Mouse (Mus musculus): ENCODE measurements at regions not wholly inside any gene's neighbourhood (a gene's known extent, or its start where the extent isn't known, plus 50 kb on each side); places are given as distances from the start of the nearest gene placed in this dataset.

DNA sequence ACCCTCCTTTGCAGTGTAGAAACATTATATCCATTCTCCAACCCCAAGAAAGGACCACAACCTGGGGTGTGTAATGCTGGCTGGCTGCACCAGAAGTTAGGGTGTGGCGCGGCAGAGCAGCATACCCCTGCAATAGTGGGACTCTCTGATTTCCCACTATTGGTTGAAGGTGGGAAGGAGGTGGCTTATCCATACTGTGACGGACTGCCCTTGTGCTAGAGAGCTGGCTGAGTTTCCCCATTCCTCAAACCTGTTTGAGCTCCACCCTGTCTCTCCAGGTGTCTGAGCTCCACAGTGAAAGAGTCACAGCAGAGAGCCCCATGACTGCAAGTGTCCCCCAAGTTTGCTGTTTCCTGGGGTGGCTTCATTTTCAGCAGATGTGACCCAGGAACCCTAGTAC, 79.6 kb downstream of the Sik1 start:
- TF ChIP-seq CTCF (IDR thresholded peaks at IDR 0.05; ENCODE audit: low read depth): no peak
- no peak for TF ChIP-seq EP300 (IDR thresholded peaks at IDR 0.05; ENCODE audit: low read depth)

Measured in liver, embryonic 14.5 days (tissue).